Mouse (Mus musculus): Measurements from ENCODE around the gene Khsrp.

DNA sequence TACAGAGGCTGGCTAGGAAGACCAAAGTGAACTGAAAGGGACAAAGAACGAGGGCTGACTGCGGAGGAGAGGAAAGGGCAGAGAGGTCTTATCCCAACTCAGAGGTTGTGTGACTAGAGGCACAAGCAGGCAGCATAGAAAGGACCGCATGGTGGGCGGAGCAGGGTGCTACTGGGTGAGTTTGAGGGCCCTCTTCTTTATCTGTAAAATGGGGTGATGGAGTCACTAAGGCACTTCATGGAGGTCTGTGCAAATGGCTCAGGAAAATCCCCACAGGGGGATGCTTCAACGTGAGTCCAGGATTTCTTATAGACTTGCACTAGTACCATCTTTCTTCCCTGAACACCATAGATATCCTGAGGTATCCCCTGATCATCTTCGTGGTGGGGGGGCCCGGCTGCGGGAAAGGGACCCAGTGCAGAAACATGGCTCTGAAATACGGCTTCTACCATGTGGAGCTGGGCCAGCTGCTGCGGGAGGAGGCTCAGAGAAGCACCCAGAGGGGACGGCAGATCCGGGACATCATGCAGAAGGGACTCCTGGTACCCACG is 19.0 kb downstream of the Khsrp start:
- TF ChIP-seq CTCF (IDR thresholded peaks at IDR 0.05; ENCODE audit: low read depth): no peak
- TF ChIP-seq EP300 (IDR thresholded peaks at IDR 0.05; ENCODE audit: low read depth): no peak

All from liver, postnatal 0 days (tissue).